ENCODE assay signal across 9 mouse cellular contexts in genomic region chr16:36072410-36073011, GRCm38 (mm10). TPM values are rescaled to one million over a fixed set of nuclear protein-coding genes. Genes with fewer than 3 reads are reported as not detected.
DNase-seq lines count a peak whose midpoint lies in the region; ATAC-seq and TF ChIP-seq lines count a peak whose summit lies in the region.
"Had no signal": no experiment of that assay in that cellular context is flagged by ENCODE, and none has a peak within 500 bp of the region (broad histone marks: within the 10 kb centered on the region; RNA-seq: fewer than 3 reads in every experiment).

No protein-coding gene starts in this region.

- 30% methylated on average over 8 of the region's 8 CpGs for WGBS in embryonic facial prominence, embryonic 12.5 days
- 25% methylated on average over 8 of the region's 8 CpGs for WGBS in intestine, embryonic 15.5 days
- 30% methylated on average over 8 of the region's 8 CpGs for WGBS in midbrain, postnatal 0 days

- H3K4me2 ChIP-seq in embryonic facial prominence, embryonic 12.5 days (replicated peaks), result peak overlapping the region; percentile 62
- peak overlapping the region; percentile 59 for H3K4me2 ChIP-seq in intestine, embryonic 15.5 days (replicated peaks)
- peak overlapping the region; percentile 78 for H3K4me2 ChIP-seq in midbrain, postnatal 0 days (ENCODE audit: low read depth, low read length, poor library complexity, severe bottlenecking)

- H3K9ac ChIP-seq in embryonic facial prominence, embryonic 12.5 days, result peak overlapping the region; percentile 80
- H3K9ac ChIP-seq in intestine, embryonic 15.5 days, result peak overlapping the region; percentile 81
- peak overlapping the region; percentile 94 for H3K9ac ChIP-seq in midbrain, postnatal 0 days (replicated peaks; ENCODE audit: low read length, poor library complexity, severe bottlenecking)

- H3K9me3 ChIP-seq in embryonic facial prominence, embryonic 12.5 days, result no peaks in the 10 kb centered on the region
- H3K9me3 ChIP-seq in intestine, embryonic 15.5 days, result no peaks in the 10 kb centered on the region
- H3K9me3 ChIP-seq in midbrain, postnatal 0 days (ENCODE audit: low read length), result no peaks in the 10 kb centered on the region

- H3K27ac ChIP-seq in layer of hippocampus, adult 2 months, result peak overlapping the region; percentile 99
- H3K27ac ChIP-seq in embryonic facial prominence, embryonic 12.5 days, result peak overlapping the region; percentile 98
- H3K27ac ChIP-seq in intestine, embryonic 15.5 days, result peak overlapping the region; percentile 99
- H3K27ac ChIP-seq in midbrain, postnatal 0 days (ENCODE audit: low read depth, low read length), result peak overlapping the region; percentile 98

- peak overlapping the region; percentile 97 for H3K4me3 ChIP-seq in layer of hippocampus, adult 2 months
- H3K4me3 ChIP-seq in embryonic facial prominence, embryonic 12.5 days, result peak overlapping the region; percentile 77
- H3K4me3 ChIP-seq in intestine, embryonic 15.5 days (replicated peaks), result peak overlapping the region; percentile 85
- H3K4me3 ChIP-seq in midbrain, postnatal 0 days (ENCODE audit: low read depth, low read length), result peak overlapping the region; percentile 65

- no peak for ATAC-seq in embryonic facial prominence, embryonic 12.5 days (ENCODE audit: insufficient number of reproducible peaks, insufficient read depth, low FRiP score, low TSS enrichment)
- ATAC-seq in intestine, embryonic 15.5 days, result no peak
- no peak for ATAC-seq in midbrain, postnatal 0 days (ENCODE audit: low FRiP score)

- H3K4me1 ChIP-seq in embryonic facial prominence, embryonic 12.5 days, result peaks cover 10% of the 10 kb centered on the region
- H3K4me1 ChIP-seq in intestine, embryonic 15.5 days (replicated peaks), result peaks cover 16% of the 10 kb centered on the region
- H3K4me1 ChIP-seq in midbrain, postnatal 0 days (ENCODE audit: insufficient read depth, low read length), result 0 out of 2 replicates have a peak, but pooled peaks cover 2% of the 10 kb centered on the region

- no peak for DNase-seq in layer of hippocampus, adult 2 months (ENCODE audit: low spot score in 2 of 2)
- DNase-seq in layer of hippocampus, adult 9-10 months (ENCODE audit: low spot score), result no peak
- DNase-seq in midbrain, postnatal 0 days (ENCODE audit: low spot score), result no peak
- no peak for DNase-seq in urinary bladder, adult 2 months (ENCODE audit: low spot score)
- no peak for DNase-seq in thymus, postnatal 10 days (ENCODE audit: low spot score in 2 of 2)
- no peak for DNase-seq in right cerebral cortex, postnatal 10 days (ENCODE audit: low spot score in 2 of 2)

- no peaks in the 10 kb centered on the region for H3K27me3 ChIP-seq in embryonic facial prominence, embryonic 12.5 days
- H3K27me3 ChIP-seq in intestine, embryonic 15.5 days (replicated peaks), result no peaks in the 10 kb centered on the region
- H3K27me3 ChIP-seq in midbrain, postnatal 0 days (ENCODE audit: insufficient read depth, low read length), result no peaks in the 10 kb centered on the region

- no peaks in the 10 kb centered on the region for H3K36me3 ChIP-seq in embryonic facial prominence, embryonic 12.5 days
- H3K36me3 ChIP-seq in intestine, embryonic 15.5 days, result no peaks in the 10 kb centered on the region
- H3K36me3 ChIP-seq in midbrain, postnatal 0 days (ENCODE audit: insufficient read depth, low read length), result no peaks in the 10 kb centered on the region

- TF ChIP-seq CTCF in layer of hippocampus, adult 2 months (conservative IDR thresholded peaks at IDR 0.05), result no peak
- TF ChIP-seq CTCF in midbrain, postnatal 0 days (IDR thresholded peaks at IDR 0.05), result no peak

RNA-seq across cellular contexts. Expression of gene Ccdc58, which starts 1.0 kb away (rescaled TPM):
- total RNA-seq in layer of hippocampus, adult 2 months (2021), result 10 to 100 TPM; 22.1 to 22.5 TPM
- 86.1 and 88.3 TPM in 2 replicates for polyA plus RNA-seq in embryonic facial prominence, embryonic 12.5 days (2016; fragmentation: Nextera tagmentation; extraction: Ambion mirVana)
- polyA plus RNA-seq in intestine, embryonic 15.5 days (2015; fragmentation: Nextera tagmentation; extraction: Ambion mirVana), result 111 and 125 TPM in 2 replicates
- 8.2 and 14.3 TPM in 2 replicates for total RNA-seq in midbrain, postnatal 0 days (2014; rRNA removed)
- 22.9 and 26.6 TPM in 2 replicates for polyA plus RNA-seq in midbrain, postnatal 0 days (2015; fragmentation: Nextera tagmentation; extraction: Ambion mirVana)
- 30.9 and 44.8 TPM in 2 replicates for polyA plus RNA-seq in urinary bladder, adult 2 months (2012; rRNA removed)

RNA-seq across cellular contexts. Expression of gene Fam162a, which starts 1.1 kb away (rescaled TPM):
- total RNA-seq in layer of hippocampus, adult 2 months (2021), result 10 to 100 TPM; 74.2 to 83.6 TPM
- 311 and 320 TPM in 2 replicates for polyA plus RNA-seq in embryonic facial prominence, embryonic 12.5 days (2016; fragmentation: Nextera tagmentation; extraction: Ambion mirVana)
- polyA plus RNA-seq in intestine, embryonic 15.5 days (2015; fragmentation: Nextera tagmentation; extraction: Ambion mirVana), result 465 and 500 TPM in 2 replicates
- 9.2 and 25.0 TPM in 2 replicates for total RNA-seq in midbrain, postnatal 0 days (2014; rRNA removed)
- polyA plus RNA-seq in midbrain, postnatal 0 days (2015; fragmentation: Nextera tagmentation; extraction: Ambion mirVana), result 117 and 123 TPM in 2 replicates
- polyA plus RNA-seq in urinary bladder, adult 2 months (2012; rRNA removed), result 192 and 236 TPM in 2 replicates

RNA-seq across cellular contexts. Expression of gene Wdr5b, which starts 31.5 kb away (rescaled TPM):
- 1 to 10 TPM; 5.5 to 5.8 TPM for total RNA-seq in layer of hippocampus, adult 2 months (2021)
- 14.1 and 14.2 TPM in 2 replicates for polyA plus RNA-seq in embryonic facial prominence, embryonic 12.5 days (2016; fragmentation: Nextera tagmentation; extraction: Ambion mirVana)
- polyA plus RNA-seq in intestine, embryonic 15.5 days (2015; fragmentation: Nextera tagmentation; extraction: Ambion mirVana), result 7.0 and 7.8 TPM in 2 replicates
- 5.8 and 9.3 TPM in 2 replicates for total RNA-seq in midbrain, postnatal 0 days (2014; rRNA removed)
- 6.1 and 6.6 TPM in 2 replicates for polyA plus RNA-seq in midbrain, postnatal 0 days (2015; fragmentation: Nextera tagmentation; extraction: Ambion mirVana)
- 6.3 and 6.6 TPM in 2 replicates for polyA plus RNA-seq in urinary bladder, adult 2 months (2012; rRNA removed)

RNA-seq across cellular contexts. Expression of gene Csta1, which starts 58.5 kb away (rescaled TPM):
- total RNA-seq in layer of hippocampus, adult 2 months (2021), result not detected
- polyA plus RNA-seq in embryonic facial prominence, embryonic 12.5 days (2016; fragmentation: Nextera tagmentation; extraction: Ambion mirVana), result 0.10 TPM in 1 of 2 replicates, not detected in the other
- 0.08 and 0.09 TPM in 2 replicates for polyA plus RNA-seq in intestine, embryonic 15.5 days (2015; fragmentation: Nextera tagmentation; extraction: Ambion mirVana)
- 0.22 TPM in 1 of 2 replicates, not detected in the other for total RNA-seq in midbrain, postnatal 0 days (2014; rRNA removed)
- polyA plus RNA-seq in midbrain, postnatal 0 days (2015; fragmentation: Nextera tagmentation; extraction: Ambion mirVana), result not detected in 2 replicates
- 0.03 and 0.09 TPM in 2 replicates for polyA plus RNA-seq in urinary bladder, adult 2 months (2012; rRNA removed)
- total RNA-seq: hematopoietic stem cell, adult 5-6 weeks had no signal
